17 mouse cellular contexts compared by ENCODE assay signal in the genomic region with DNA sequence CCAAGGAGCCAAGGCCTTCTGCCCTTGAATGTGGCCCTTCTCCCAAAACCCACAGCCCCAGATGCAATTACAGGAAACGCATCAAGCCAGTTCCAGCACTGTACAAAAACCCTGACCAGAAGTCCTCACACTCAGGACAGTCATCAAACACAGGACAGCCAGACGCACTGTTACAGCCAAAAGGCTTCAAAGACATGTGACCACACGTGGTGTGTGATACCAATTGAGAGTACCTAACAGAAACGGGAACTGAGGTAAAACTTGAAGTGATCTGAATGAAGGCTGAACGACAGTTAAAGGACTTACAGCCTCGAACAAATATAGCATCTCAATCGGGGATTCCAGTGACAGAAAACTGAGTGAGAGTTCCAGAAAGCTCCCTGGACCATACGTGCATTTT.
DNase-seq lines count a peak whose midpoint lies in the region; TF ChIP-seq lines count a peak whose summit lies in the region.
"Had no signal": no experiment of that assay in that cellular context is flagged by ENCODE, and none has a peak within 500 bp of the region (broad histone marks: within the 10 kb centered on the region; RNA-seq: fewer than 3 reads in every experiment).

No protein-coding gene starts in this region.

- dilution Hi-C loops in CH12.LX (cut with MboI; ENCODE audit: extremely low pct_ligation_motif_present, extremely low pct_unique_long_range_greater_than_20kb, low sequenced_read_pairs): no loop called here

- no peak for TF ChIP-seq RAD21 in CH12.LX (IDR thresholded peaks at IDR 0.05; ENCODE audit: low read depth, low read length)

- H3K4me3 ChIP-seq in CH12.LX (replicated peaks in 1 of 3; ENCODE audit: low read depth in 2 of 3, low read length in 2 of 3, poor library complexity in 1 of 3): no peak overlapping the region

- no peaks in the 10 kb centered on the region for H3K27me3 ChIP-seq in CH12.LX (replicated peaks)
- H3K27me3 ChIP-seq: Patski had no signal

- H3K4me2 ChIP-seq in CH12.LX (ENCODE audit: insufficient read depth, low read depth, poor library complexity, severe bottlenecking): no peak overlapping the region

- in situ Hi-C loops in CH12.LX (cut with MboI; ENCODE audit: low pct_ligation_motif_present, low pct_unique_long_range_greater_than_20kb, low sequenced_read_pairs): no loop called here

- H3K79me2 ChIP-seq in CH12.LX (replicated peaks; ENCODE audit: control insufficient read depth, extremely low read depth, insufficient read depth, poor library complexity, severe bottlenecking): no peaks in the 10 kb centered on the region

- H3K9me3 ChIP-seq in CH12.LX (replicated peaks; ENCODE audit: low read length): no peaks in the 10 kb centered on the region

- peaks cover 0 to 3% of the 10 kb centered on the region in 2 experiments for H3K36me3 ChIP-seq in CH12.LX (replicated peaks in 1 of 2; ENCODE audit: control insufficient read depth in 1 of 2, insufficient read depth in 1 of 2, low read length in 1 of 2)
- H3K36me3 ChIP-seq: G1E had no signal

- no peak for DNase-seq in CH12.LX (ENCODE audit: extremely low read depth)
- no peak for DNase-seq in adrenal gland, adult 18-20 months (ENCODE audit: low spot score in 2 of 2)
- DNase-seq: adrenal gland, adult 2 months; adrenal gland, adult 8-10 months; adrenal gland, postnatal 10 days; adrenal gland, postnatal 14 days; adrenal gland, postnatal 25 days; adrenal gland, postnatal 36 days; B cell, adult 2 months; cerebellum, adult 11 months; cerebellum, adult 11-12 months; cerebellum, adult 18-20 months; cerebellum, adult 2 months; cerebellum, adult 8-10 months; cerebellum, adult 9-10 months had no signal

- TF ChIP-seq CTCF in CH12.LX (conservative IDR thresholded peaks at IDR 0.05 in 1 of 2, IDR thresholded peaks at IDR 0.05 in 1 of 2; ENCODE audit: low read depth in 2 of 2, low read length in 2 of 2): no peak

- peaks cover 15 to 16% of the 10 kb centered on the region in 2 experiments; a peak in 3 of 4 replicates for H3K4me1 ChIP-seq in CH12.LX (ENCODE audit: control insufficient read depth in 1 of 2, insufficient read depth in 2 of 2)

- no peak overlapping the region for H3K9ac ChIP-seq in CH12.LX (ENCODE audit: insufficient read depth, low read depth)

- 0 out of 2 replicates have a peak, but pooled peaks have one; percentile 27 for TF ChIP-seq EP300 in CH12.LX (IDR thresholded peaks at IDR 0.05; ENCODE audit: low read length)

- no peak for TF ChIP-seq POLR2A in CH12.LX (IDR thresholded peaks at IDR 0.05; ENCODE audit: low read depth, low read length)

- no peak overlapping the region for H3K27ac ChIP-seq in CH12.LX (ENCODE audit: insufficient read depth, low read depth)

TF ChIP-seq in CH12.LX, 34 proteins besides CTCF, POLR2A, EP300 and RAD21:
- TF ChIP-seq ETS1 (conservative IDR thresholded peaks at IDR 0.05; ENCODE audit: low read depth, low read length) (0 out of 2 replicates have a peak, but pooled peaks have one; percentile 11), BHLHE40 (IDR thresholded peaks at IDR 0.05; ENCODE audit: low read depth, low read length) (peak; percentile 62), USF2 (conservative IDR thresholded peaks at IDR 0.05; ENCODE audit: low read depth, low read length) (peak; percentile 32; the same call in 1 of the 2 replicates), PAX5 (IDR thresholded peaks at IDR 0.05; ENCODE audit: low read length) (no peak), IRF4 (IDR thresholded peaks at IDR 0.05; ENCODE audit: low read depth, low read length) (peak; percentile 27; the same call in 1 of the 2 replicates), MYC (IDR thresholded peaks at IDR 0.05; ENCODE audit: low read depth, low read length) (peak; percentile 76; the same call in 1 of the 2 replicates), MAX (IDR thresholded peaks at IDR 0.05; ENCODE audit: low read length) (peak; percentile 89), UBTF (IDR thresholded peaks at IDR 0.05; ENCODE audit: low read depth, low read length) (no peak), USF1 (IDR thresholded peaks at IDR 0.05; ENCODE audit: low read depth, low read length) (0 out of 2 replicates have a peak, but pooled peaks have one; percentile 20)
